Mouse (Mus musculus) embryonic fibroblast, embryonic 13.5 days (primary cell): ENCODE measurements around the gene Serpina9.

ENCODE experiments used
- CTCF ChIP-seq: IDR thresholded peaks from 2 replicates; pipeline ENCODE4 v1.5.1; 2011; ENCODE audit warnings: mild to moderate bottlenecking, control low read depth, low read length, moderate library complexity, borderline replicate concordance; ENCODE audit not compliant: insufficient read depth
- POLR2A ChIP-seq: IDR thresholded peaks from 2 replicates; pipeline ENCODE4 v1.6.1; 2011; ENCODE audit warnings: low read depth, mild to moderate bottlenecking, control low read depth, low read length, moderate library complexity

DNA sequence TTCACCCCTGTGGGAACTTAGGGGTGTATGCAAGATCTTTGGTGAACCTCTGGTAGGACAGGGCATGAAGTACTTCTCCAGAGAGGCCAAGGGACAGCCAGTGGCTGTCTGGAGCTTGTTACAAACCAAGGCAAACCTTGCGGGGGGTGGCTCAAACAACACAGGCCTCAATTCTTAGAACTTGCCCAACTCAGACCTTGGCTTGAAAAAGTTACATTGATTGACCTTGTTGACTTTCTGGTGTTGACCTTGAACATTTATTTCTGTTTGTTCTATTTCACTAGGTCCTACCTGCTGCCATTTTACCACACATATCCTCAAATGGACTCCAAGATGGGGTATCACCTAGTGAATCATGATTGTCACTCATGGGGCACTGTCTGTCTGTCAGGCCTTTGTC, 51.8 kb downstream of the Serpina9 start:
- no peak for TF ChIP-seq CTCF
- no peak for TF ChIP-seq POLR2A
